Mouse (Mus musculus): ENCODE measurements around the gene Rnls. TPM values are rescaled to one million over a fixed set of nuclear protein-coding genes. Genes with fewer than 3 reads are reported as not detected.

Rnls gene
- polyA plus RNA-seq, 1 experiment from 2014 or later: 3.1 TPM

DNA sequence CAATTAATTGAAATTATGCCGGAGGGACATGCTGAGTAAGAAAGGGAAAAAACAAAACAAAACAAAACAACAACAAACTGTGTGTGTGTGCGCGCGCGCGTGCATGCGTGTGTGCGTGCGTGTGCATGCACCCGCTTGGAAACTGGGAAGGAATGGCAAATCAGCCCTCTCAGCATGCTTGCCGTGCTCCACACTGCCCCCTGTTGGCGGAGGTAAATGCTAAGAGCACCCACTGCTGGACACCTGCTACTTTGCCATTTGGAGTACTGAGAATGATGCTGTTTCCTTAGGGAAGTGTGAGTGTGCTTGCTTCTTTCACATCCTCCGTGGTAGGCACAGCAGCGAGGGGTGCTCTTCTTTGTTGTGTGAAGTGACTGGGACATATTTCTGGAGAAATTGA is 124.1 kb downstream of the Rnls start:
- Histone ChIP-seq H3K4me1 (ENCODE audit: insufficient read depth) (no peaks in the 10 kb centered on the region), H3K27ac (ENCODE audit: low read depth) (no peak overlapping the region), H3K9me3 (ENCODE audit: low read length) (no peaks in the 10 kb centered on the region), H3K27me3 (ENCODE audit: insufficient read depth, low read length) (no peaks in the 10 kb centered on the region), H3K4me2 (ENCODE audit: low read depth, low read length) (no peak overlapping the region), H3K36me3 (replicated peaks; ENCODE audit: insufficient read depth, low read length) (no peaks in the 10 kb centered on the region), H3K9ac (replicated peaks) (no peak overlapping the region), H3K4me3 (ENCODE audit: low read depth, low read length) (no peak overlapping the region)
- ATAC-seq (no peak), DNase-seq (peak; percentile 43)
- 75% methylated on average over 14 of the region's 14 CpGs for WGBS (ENCODE audit: insufficient replicate concordance)
- TF ChIP-seq CTCF (IDR thresholded peaks at IDR 0.05; ENCODE audit: low read depth) (peak; percentile 67), EP300 (IDR thresholded peaks at IDR 0.05; ENCODE audit: low read depth) (no peak)

DNA sequence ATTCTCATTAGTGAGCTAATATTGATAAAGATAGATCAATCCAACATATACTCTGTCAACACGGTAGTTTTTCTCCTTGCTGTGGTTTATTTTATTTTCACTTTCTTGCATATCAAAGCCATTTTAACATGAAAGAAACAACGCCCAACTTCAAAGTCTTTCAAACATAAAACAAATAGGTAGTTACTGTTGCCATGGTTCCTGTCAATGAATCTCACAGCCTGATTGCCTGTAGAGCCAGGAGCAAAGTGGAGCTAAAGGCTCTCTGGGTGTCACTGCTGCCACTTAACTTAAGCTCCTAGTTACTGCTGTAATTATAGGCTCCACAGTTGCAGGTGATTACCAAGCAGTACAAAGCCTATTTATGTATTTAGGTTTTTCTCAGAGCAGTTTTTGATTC is 126.8 kb downstream of the Rnls start:
- no peak for DNase-seq
- no peaks in the 10 kb centered on the region for H3K36me3 ChIP-seq (replicated peaks; ENCODE audit: insufficient read depth, low read length)
- H3K27me3 ChIP-seq (ENCODE audit: insufficient read depth, low read length): no peaks in the 10 kb centered on the region
- no peak overlapping the region for H3K4me2 ChIP-seq (ENCODE audit: low read depth, low read length)
- no peak overlapping the region for H3K4me3 ChIP-seq (ENCODE audit: low read depth, low read length)
- no peaks in the 10 kb centered on the region for H3K4me1 ChIP-seq (ENCODE audit: insufficient read depth)
- no peaks in the 10 kb centered on the region for H3K9me3 ChIP-seq (ENCODE audit: low read length)
- no peak overlapping the region for H3K9ac ChIP-seq (replicated peaks)
- no peak for TF ChIP-seq EP300 (IDR thresholded peaks at IDR 0.05; ENCODE audit: low read depth)
- TF ChIP-seq CTCF (IDR thresholded peaks at IDR 0.05; ENCODE audit: low read depth): no peak
- 43% methylated on average over 2 of the region's 2 CpGs for WGBS (ENCODE audit: insufficient replicate concordance)
- H3K27ac ChIP-seq (ENCODE audit: low read depth): no peak overlapping the region
- ATAC-seq: no peak

DNA sequence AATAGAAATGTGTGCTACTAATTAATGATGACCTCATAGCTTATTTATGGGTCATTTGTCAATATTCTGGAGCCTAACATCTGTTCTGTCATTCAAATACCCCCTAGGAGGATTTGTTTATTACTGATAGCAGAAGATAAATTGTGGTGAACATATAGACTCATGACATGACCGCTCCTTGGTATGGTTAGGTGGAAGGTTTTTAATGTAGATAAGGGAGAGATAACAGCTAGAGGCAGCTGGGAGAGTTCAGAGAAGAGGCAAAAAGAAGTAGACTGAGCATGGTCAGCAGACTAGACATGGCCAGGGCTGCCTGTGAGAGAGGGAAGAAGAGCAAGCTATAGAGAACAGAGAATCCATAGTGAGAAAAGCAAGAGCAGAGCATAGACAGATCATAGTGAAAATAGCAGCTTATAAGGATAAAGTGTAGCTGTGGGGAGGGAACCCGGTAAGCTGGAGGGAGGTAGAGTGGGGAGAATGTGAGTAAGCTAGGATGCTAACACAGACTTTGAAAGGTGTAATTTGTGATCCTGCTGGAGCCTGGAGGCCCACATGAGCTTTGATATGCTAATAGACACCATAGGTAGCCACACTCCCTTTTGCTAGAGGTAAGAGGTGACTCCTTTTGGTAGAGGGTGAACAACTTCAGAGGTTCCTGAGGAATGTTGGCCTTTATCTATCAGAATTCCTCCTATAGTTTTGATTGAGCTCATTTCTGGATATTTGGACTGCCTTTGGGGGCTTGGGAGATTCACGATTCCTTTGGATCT is 127.7 kb downstream of the Rnls start:
- TF ChIP-seq EP300 (IDR thresholded peaks at IDR 0.05; ENCODE audit: low read depth): no peak
- Histone ChIP-seq H3K9ac (replicated peaks) (no peak overlapping the region), H3K27me3 (ENCODE audit: insufficient read depth, low read length) (no peaks in the 10 kb centered on the region), H3K27ac (ENCODE audit: low read depth) (no peak overlapping the region), H3K4me3 (ENCODE audit: low read depth, low read length) (no peak overlapping the region), H3K9me3 (ENCODE audit: low read length) (no peaks in the 10 kb centered on the region), H3K36me3 (replicated peaks; ENCODE audit: insufficient read depth, low read length) (no peaks in the 10 kb centered on the region), H3K4me1 (ENCODE audit: insufficient read depth) (no peaks in the 10 kb centered on the region), H3K4me2 (ENCODE audit: low read depth, low read length) (no peak overlapping the region)
- DNase-seq (no peak), ATAC-seq (no peak)
- WGBS (ENCODE audit: insufficient replicate concordance): 50% methylated on average over 3 of the region's 3 CpGs

GRCm38 (mm10) chr19:33262421-33262820 is 129.7 kb downstream of the Rnls start:
- Histone ChIP-seq H3K27ac (ENCODE audit: low read depth) (no peak overlapping the region), H3K4me3 (ENCODE audit: low read depth, low read length) (no peak overlapping the region), H3K27me3 (ENCODE audit: insufficient read depth, low read length) (no peaks in the 10 kb centered on the region), H3K9me3 (ENCODE audit: low read length) (no peaks in the 10 kb centered on the region), H3K36me3 (replicated peaks; ENCODE audit: insufficient read depth, low read length) (no peaks in the 10 kb centered on the region), H3K9ac (replicated peaks) (no peak overlapping the region), H3K4me2 (ENCODE audit: low read depth, low read length) (no peak overlapping the region), H3K4me1 (ENCODE audit: insufficient read depth) (no peaks in the 10 kb centered on the region)
- 26% methylated on average over 2 of the region's 2 CpGs for WGBS (ENCODE audit: insufficient replicate concordance)
- TF ChIP-seq CTCF (IDR thresholded peaks at IDR 0.05; ENCODE audit: low read depth) (no peak), EP300 (IDR thresholded peaks at IDR 0.05; ENCODE audit: low read depth) (no peak)
- ATAC-seq (no peak), DNase-seq (no peak)

- no peaks in the 10 kb centered on the region for H3K4me1 ChIP-seq (ENCODE audit: insufficient read depth)
- no peak overlapping the region for H3K4me3 ChIP-seq (ENCODE audit: low read depth, low read length)
- no peak overlapping the region for H3K27ac ChIP-seq (ENCODE audit: low read depth)
- WGBS (ENCODE audit: insufficient replicate concordance): 84% methylated on average over 1 of the region's 1 CpGs
- no peak for ATAC-seq
- DNase-seq: no peak
- H3K9me3 ChIP-seq (ENCODE audit: low read length): no peaks in the 10 kb centered on the region
- H3K27me3 ChIP-seq (ENCODE audit: insufficient read depth, low read length): no peaks in the 10 kb centered on the region
- no peak overlapping the region for H3K4me2 ChIP-seq (ENCODE audit: low read depth, low read length)
- H3K9ac ChIP-seq (replicated peaks): no peak overlapping the region
- H3K36me3 ChIP-seq (replicated peaks; ENCODE audit: insufficient read depth, low read length): no peaks in the 10 kb centered on the region
- no peak for TF ChIP-seq EP300 (IDR thresholded peaks at IDR 0.05; ENCODE audit: low read depth)
- TF ChIP-seq CTCF (IDR thresholded peaks at IDR 0.05; ENCODE audit: low read depth): no peak
These were observed 132.9 kb downstream of the Rnls start for GRCm38 (mm10) chr19:33259164-33259563.

DNA sequence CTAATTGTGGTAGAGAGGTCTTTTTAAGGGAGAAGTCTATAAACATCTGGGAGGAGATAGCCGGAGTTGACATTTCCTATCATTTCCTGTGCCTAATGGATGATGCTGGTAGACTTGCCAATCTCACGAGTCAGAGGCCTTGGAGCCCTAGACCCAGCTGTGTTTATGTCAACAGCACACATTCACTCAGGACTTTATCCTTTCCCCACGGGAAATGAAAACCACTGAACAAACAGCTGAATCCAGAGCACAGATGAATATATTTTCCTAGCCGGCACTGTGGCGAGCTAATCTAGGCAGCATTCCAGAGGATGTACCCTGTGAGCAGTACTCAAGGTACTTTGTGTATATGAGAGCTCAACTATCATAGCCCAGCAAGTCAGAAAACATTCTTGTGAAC is 138.2 kb downstream of the Rnls start:
- H3K27me3 ChIP-seq (ENCODE audit: insufficient read depth, low read length): no peaks in the 10 kb centered on the region
- H3K36me3 ChIP-seq (replicated peaks; ENCODE audit: insufficient read depth, low read length): no peaks in the 10 kb centered on the region
- 34% methylated on average over 5 of the region's 5 CpGs for WGBS (ENCODE audit: insufficient replicate concordance)
- no peaks in the 10 kb centered on the region for H3K9me3 ChIP-seq (ENCODE audit: low read length)
- no peak overlapping the region for H3K9ac ChIP-seq (replicated peaks)
- no peak for ATAC-seq
- H3K27ac ChIP-seq (ENCODE audit: low read depth): no peak overlapping the region
- no peak for TF ChIP-seq CTCF (IDR thresholded peaks at IDR 0.05; ENCODE audit: low read depth)
- no peak for TF ChIP-seq EP300 (IDR thresholded peaks at IDR 0.05; ENCODE audit: low read depth)
- H3K4me3 ChIP-seq (ENCODE audit: low read depth, low read length): no peak overlapping the region
- H3K4me1 ChIP-seq (ENCODE audit: insufficient read depth): no peaks in the 10 kb centered on the region
- H3K4me2 ChIP-seq (ENCODE audit: low read depth, low read length): no peak overlapping the region
- DNase-seq: no peak
